Mouse (Mus musculus) limb, embryonic 11.5 days (tissue): ENCODE data around the gene Fancg. TPM values are rescaled to one million over a fixed set of nuclear protein-coding genes. Genes with fewer than 3 reads are reported as not detected.

Experiments used
- ATAC-seq: fragments of 200-750 bp; cut with Nextera tagmentation; 2 replicates; pipeline ENCODE4 v1.8.0; 2017; ENCODE audit warnings: low read depth; ENCODE audit not compliant: insufficient number of reproducible peaks, low FRiP score, low TSS enrichment
- DNase-seq: peaks from one replicate; pipeline ENCODE4 v3.0.0-alpha.2; 2015; ENCODE audit warnings: low spot score
- H3K27ac ChIP-seq: fragments of 300-500 bp; sonication (generic); replicated peaks from 2 replicates; pipeline ENCODE4 v1.5.1; 2014; ENCODE audit warnings: low read depth, mild to moderate bottlenecking, low read length
- H3K27me3 ChIP-seq: fragments of 300-500 bp; sonication (generic); 2 replicates; pipeline ENCODE4 v1.6.1; 2014; ENCODE audit warnings: mild to moderate bottlenecking, low read length, mixed read lengths; ENCODE audit not compliant: control insufficient read depth, insufficient read depth
- H3K36me3 ChIP-seq: fragments of 300-500 bp; sonication (generic); 2 replicates; pipeline ENCODE4 v1.6.1; 2014; ENCODE audit warnings: mild to moderate bottlenecking, low read length, moderate library complexity, mixed read lengths; ENCODE audit not compliant: control insufficient read depth, insufficient read depth
- H3K4me1 ChIP-seq: fragments of 300-500 bp; sonication (generic); 2 replicates; pipeline ENCODE4 v1.6.1; 2014; ENCODE audit warnings: low read length, mixed read lengths; ENCODE audit not compliant: control insufficient read depth, insufficient read depth
- H3K4me2 ChIP-seq: fragments of 300-500 bp; sonication (generic); 2 replicates; pipeline ENCODE4 v1.6.1; 2014; ENCODE audit warnings: low read depth, mild to moderate bottlenecking, moderate library complexity; ENCODE audit not compliant: severe bottlenecking
- H3K4me3 ChIP-seq: fragments of 300-500 bp; sonication (generic); 2 replicates; pipeline ENCODE4 v1.5.1; 2014; ENCODE audit warnings: low read depth, low read length
- H3K9ac ChIP-seq: fragments of 300-500 bp; sonication (generic); 2 replicates; pipeline ENCODE4 v1.6.1; 2014; ENCODE audit warnings: mild to moderate bottlenecking, low read length
- H3K9me3 ChIP-seq: fragments of 300-500 bp; sonication (generic); 2 replicates; pipeline ENCODE4 v1.6.1; 2016; ENCODE audit warnings: low read length; ENCODE audit not compliant: control insufficient read depth
- WGBS: fragments of 180-500 bp; shearing (Covaris S2); extraction: QIAGEN DNeasy Blood & Tissue Kit; methylation state at CpG from one replicate; pipeline ENCODE4 v1.1.7; 2014; 5-methylcytosine and 5-hydroxymethylcytosine counted together
- polyA plus RNA-seq: library from polyadenylated mRNA; unstranded; fragments of >200 nt; fragmentation: Nextera tagmentation; extraction: Ambion mirVana; gene quantifications from 2 replicates; pipeline ENCODE4 v1.2.1, GENCODE M21; 2014

Fancg gene
- polyA plus RNA-seq, 1 experiment from 2014 or later = 19.1 TPM

DNA sequence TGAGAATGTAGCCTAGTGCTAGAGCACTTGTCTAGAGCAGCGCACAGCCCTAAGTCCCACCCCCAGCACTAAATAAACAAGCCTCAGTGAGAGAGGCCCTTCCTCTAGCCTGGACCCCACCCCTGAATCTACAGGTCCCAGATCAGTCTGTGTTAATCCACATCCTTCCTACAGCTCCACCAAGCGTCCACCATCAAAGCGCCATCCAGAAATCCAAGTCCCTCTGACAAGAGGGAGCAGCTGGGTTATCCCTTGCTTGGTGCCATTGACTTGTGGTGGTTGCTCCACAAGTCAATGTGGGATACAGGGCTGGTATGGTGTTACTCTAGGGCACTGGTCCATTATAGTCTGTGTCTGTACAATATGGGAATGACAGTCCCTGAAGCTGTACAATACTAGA, 55.1 kb downstream of the Fancg start:
- Histone ChIP-seq H3K27me3 (no peaks in the 10 kb centered on the region), H3K4me3 (no peak overlapping the region), H3K27ac (no peak overlapping the region), H3K4me1 (peaks cover 11% of the 10 kb centered on the region; the same call in 1 of the 2 replicates), H3K36me3 (no peaks in the 10 kb centered on the region; the same call in 1 of the 2 replicates), H3K9ac (no peak overlapping the region), H3K4me2 (no peak overlapping the region), H3K9me3 (no peaks in the 10 kb centered on the region)
- no peak for ATAC-seq
- DNase-seq = no peak
- WGBS = 91% methylated on average over 3 of the region's 3 CpGs

DNA sequence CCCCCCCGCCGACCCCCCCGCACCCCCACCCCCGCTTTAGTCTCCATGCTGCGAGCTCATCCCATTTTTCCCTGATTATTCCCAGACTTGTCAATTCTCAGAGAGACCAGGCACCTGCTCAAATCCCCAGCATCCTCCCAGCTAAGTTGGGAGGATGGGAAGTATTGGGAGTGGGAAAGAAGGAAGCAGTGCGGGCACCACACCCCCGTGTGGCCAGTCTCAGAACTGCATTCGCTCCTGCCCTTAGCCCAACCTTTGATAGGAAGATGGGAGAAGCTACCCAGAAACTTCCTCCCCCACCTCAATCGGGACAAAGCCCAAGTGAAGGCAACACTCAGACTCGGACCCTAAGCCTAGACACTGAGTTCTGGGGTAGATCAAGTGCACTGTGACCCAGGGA, 56.0 kb downstream of the Fancg start:
- Histone ChIP-seq H3K9me3 (no peaks in the 10 kb centered on the region), H3K4me1 (peaks cover 11% of the 10 kb centered on the region; the same call in 1 of the 2 replicates), H3K36me3 (no peaks in the 10 kb centered on the region; the same call in 1 of the 2 replicates), H3K4me2 (no peak overlapping the region), H3K4me3 (no peak overlapping the region), H3K27me3 (no peaks in the 10 kb centered on the region), H3K9ac (no peak overlapping the region), H3K27ac (no peak overlapping the region)
- DNase-seq (peak; percentile 83), ATAC-seq (no peak)
- WGBS = 4% methylated on average over 10 of the region's 10 CpGs

DNA sequence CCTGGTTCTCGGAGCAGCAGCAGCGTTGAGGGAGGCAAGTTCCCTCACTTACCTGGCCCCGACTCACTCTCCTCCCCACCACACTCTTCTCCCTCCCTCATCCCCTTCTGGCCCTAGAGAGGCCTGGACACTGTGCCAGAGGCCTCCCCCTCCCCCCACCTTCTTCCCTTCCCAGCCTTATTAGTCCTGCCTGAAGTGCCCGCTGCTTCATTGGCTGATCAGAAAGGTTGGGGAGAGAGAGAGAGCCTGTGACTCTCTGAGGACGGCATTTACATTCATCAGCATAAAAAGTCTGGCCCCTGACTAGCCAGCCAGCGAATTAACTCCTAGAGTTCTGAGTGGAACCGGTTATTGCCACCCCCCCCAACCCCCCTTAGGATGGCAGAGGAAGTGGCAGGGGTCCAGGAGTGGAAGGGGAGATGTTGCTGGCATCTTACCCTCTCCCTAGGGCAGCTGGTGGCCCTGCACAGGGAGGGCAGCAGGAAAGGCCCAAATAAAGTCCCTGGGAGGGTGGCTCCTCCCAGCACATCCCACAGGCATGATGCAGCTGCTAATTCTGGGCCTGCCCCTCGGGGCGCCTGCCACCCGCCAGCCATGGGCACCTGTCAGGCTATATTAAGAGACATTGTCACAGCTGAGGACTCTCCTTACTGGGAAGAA, 56.7 kb downstream of the Fancg start:
- no peak overlapping the region for H3K4me3 ChIP-seq
- no peak overlapping the region for H3K9ac ChIP-seq
- no peak for DNase-seq
- peaks cover 15% of the 10 kb centered on the region; the same call in 1 of the 2 replicates for H3K4me1 ChIP-seq
- H3K27me3 ChIP-seq = no peaks in the 10 kb centered on the region
- H3K36me3 ChIP-seq = no peaks in the 10 kb centered on the region; the same call in 1 of the 2 replicates
- no peak overlapping the region for H3K4me2 ChIP-seq
- no peak overlapping the region for H3K27ac ChIP-seq
- no peak for ATAC-seq
- 20% methylated on average over 10 of the region's 10 CpGs for WGBS
- no peaks in the 10 kb centered on the region for H3K9me3 ChIP-seq

DNA sequence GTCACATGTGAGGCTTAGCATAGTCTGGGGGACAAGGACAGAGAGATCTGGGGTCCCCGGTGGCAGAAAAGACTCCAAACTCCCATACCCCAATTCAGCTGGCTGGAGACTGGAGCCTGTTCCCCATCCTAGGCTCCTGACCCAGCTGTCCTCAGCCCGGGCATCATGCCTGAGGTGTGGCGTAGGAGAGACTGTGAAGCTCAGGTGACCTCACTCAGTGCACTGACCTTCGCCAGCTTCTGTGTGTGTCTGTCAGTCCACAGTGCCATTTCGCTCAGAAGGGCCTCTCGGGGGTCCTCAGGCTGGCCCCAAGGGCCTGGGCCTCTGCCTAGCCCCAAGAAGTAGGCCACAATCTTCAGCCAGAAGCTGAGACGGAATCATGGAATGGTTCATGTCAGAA, 57.7 kb downstream of the Fancg start:
- Histone ChIP-seq H3K4me1 (peaks cover 15% of the 10 kb centered on the region; the same call in 1 of the 2 replicates), H3K9ac (no peak overlapping the region), H3K27me3 (no peaks in the 10 kb centered on the region), H3K4me3 (no peak overlapping the region), H3K9me3 (no peaks in the 10 kb centered on the region), H3K36me3 (no peaks in the 10 kb centered on the region; the same call in 1 of the 2 replicates), H3K27ac (no peak overlapping the region), H3K4me2 (no peak overlapping the region)
- WGBS = 83% methylated on average over 7 of the region's 7 CpGs
- ATAC-seq (no peak), DNase-seq (no peak)

Other genes starting within 250 kb of the Fancg start
- 0.57 and 0.82 TPM in 2 replicates for gene Ccl21a, start 236.5 kb downstream of the Fancg start, polyA plus RNA-seq
- 0.07 TPM in 1 of 2 replicates, not detected in the other for gene Fam205a1, start 156.6 kb downstream of the Fancg start, polyA plus RNA-seq
- gene Gm12394, start 153.7 kb downstream of the Fancg start, polyA plus RNA-seq = not detected in 2 replicates
- gene Fam205c, start 136.3 kb downstream of the Fancg start, polyA plus RNA-seq = not detected in 2 replicates
- 0.04 and 0.21 TPM in 2 replicates for gene Phf24, start 93.8 kb downstream of the Fancg start, polyA plus RNA-seq
- gene Dnajb5, start 60.7 kb downstream of the Fancg start, polyA plus RNA-seq = 7.3 and 7.6 TPM in 2 replicates
- 0.45 and 0.56 TPM in 2 replicates for gene 1700022I11Rik, start 40.9 kb downstream of the Fancg start, polyA plus RNA-seq
- gene Vcp, start 10.0 kb downstream of the Fancg start, polyA plus RNA-seq = 654 and 670 TPM in 2 replicates
- gene Pigo, start 15.3 kb upstream of the Fancg start, polyA plus RNA-seq = 21.7 and 22.7 TPM in 2 replicates
- gene Stoml2, start 21.2 kb upstream of the Fancg start, polyA plus RNA-seq = 411 and 426 TPM in 2 replicates
- gene Fam214b, start 35.7 kb upstream of the Fancg start, polyA plus RNA-seq = 6.0 and 6.5 TPM in 2 replicates
- gene Unc13b, start 48.4 kb upstream of the Fancg start, polyA plus RNA-seq = 2.4 and 2.5 TPM in 2 replicates